Mouse (Mus musculus): ENCODE results near the gene Pm20d1. TPM values are rescaled to one million over a fixed set of nuclear protein-coding genes. Genes with fewer than 3 reads are reported as not detected.
A peak's percentile ranks its signal among the peaks of the same experiment; 100 is the strongest.

Gene Pm20d1
- 2.8 and 4.6 TPM in 2 replicates for polyA plus RNA-seq (2014; fragmentation: Nextera tagmentation; extraction: Ambion mirVana)

DNA sequence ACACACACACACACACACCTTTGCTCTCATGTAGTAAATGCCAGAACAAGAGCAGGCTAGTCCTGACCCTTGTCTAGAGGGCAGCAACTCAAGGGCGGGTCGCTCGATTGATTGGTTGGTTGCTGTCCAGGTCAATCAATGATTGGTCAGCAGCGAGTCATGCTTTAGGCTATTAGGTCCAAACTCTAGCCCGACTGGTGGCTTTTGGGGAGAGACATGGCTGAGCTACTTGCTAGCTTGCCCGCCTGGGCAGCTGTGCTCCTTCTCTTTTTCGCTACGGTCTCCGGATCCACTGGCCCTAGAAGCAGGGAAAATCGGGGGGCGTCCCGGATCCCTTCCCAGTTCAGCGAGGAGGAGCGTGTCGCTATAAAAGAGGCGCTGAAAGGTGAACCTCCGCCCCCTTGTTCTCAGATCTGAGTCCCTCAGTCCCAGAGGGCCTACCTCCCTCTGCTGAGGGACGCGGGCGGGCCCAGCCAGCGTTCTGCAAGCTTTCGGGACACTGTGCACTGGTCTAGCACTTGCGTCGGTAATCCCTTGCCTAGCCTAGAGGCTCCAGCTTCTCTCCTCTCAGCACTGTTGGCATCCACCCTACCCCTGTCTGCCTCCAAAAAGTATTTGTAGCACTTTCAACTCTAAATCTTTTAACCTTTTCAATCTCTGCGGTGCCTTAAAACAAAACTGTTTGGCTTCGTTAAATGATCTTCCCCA, at the start of gene Pm20d1:
Gene Pm20d1, plus strand, starts transcription at position 180 of the 708 bp plus-strand sequence.
- Histone ChIP-seq H3K4me1 (replicated peaks; ENCODE audit: control insufficient read depth, insufficient read depth, low read length) (no peaks in the 10 kb centered on the region; the same call in 1 of the 2 replicates), H3K27me3 (replicated peaks; ENCODE audit: control insufficient read depth, insufficient read depth, low read length) (peaks cover 11% of the 10 kb centered on the region), H3K4me3 (ENCODE audit: low read depth, low read length) (peak within 1 kb of the TSS; percentile 34), H3K9me3 (ENCODE audit: control insufficient read depth, low read length) (no peaks in the 10 kb centered on the region), H3K36me3 (ENCODE audit: control insufficient read depth, insufficient read depth, low read length) (no peaks in the 10 kb centered on the region), H3K27ac (ENCODE audit: low read depth, low read length) (no peak within 1 kb of the TSS), H3K9ac (ENCODE audit: low read depth, low read length) (peak within 1 kb of the TSS; percentile 12; the same call in 1 of the 2 replicates), H3K4me2 (peak within 1 kb of the TSS; percentile 55)
- ATAC-seq (replicated peaks; ENCODE audit: low FRiP score) (peak; percentile 67), DNase-seq (ENCODE audit: low spot score) (peak; percentile 51)
- 6% methylated on average over 26 of the region's 26 CpGs for WGBS

DNA sequence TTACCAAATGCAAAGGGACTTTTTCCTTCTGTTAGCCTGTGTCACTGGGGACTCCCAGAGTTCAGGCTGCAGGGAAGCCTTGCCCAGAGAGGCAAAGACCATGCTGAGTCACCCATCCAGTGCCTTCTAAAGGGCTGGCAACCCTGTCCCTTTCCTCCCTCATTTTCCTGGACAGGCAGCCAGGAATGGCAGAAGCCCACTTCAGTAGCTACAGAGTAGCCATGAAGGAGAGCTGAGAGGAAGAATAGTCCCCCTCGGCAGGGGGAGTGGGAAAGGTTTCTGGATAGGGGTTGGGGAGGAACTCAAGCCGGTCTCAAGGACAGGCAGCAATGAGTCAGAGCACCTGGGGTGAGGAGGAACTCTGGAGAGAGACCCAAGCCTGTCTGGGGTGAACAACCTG, 49.4 kb upstream of the Pm20d1 start:
- Histone ChIP-seq H3K4me2 (no peak overlapping the region), H3K9me3 (ENCODE audit: control insufficient read depth, low read length) (no peaks in the 10 kb centered on the region), H3K4me3 (ENCODE audit: low read depth, low read length) (no peak overlapping the region), H3K36me3 (ENCODE audit: control insufficient read depth, insufficient read depth, low read length) (no peaks in the 10 kb centered on the region), H3K27me3 (replicated peaks; ENCODE audit: control insufficient read depth, insufficient read depth, low read length) (no peaks in the 10 kb centered on the region), H3K27ac (ENCODE audit: low read depth, low read length) (no peak overlapping the region), H3K4me1 (replicated peaks; ENCODE audit: control insufficient read depth, insufficient read depth, low read length) (no peaks in the 10 kb centered on the region), H3K9ac (ENCODE audit: low read depth, low read length) (no peak overlapping the region)
- no peak for ATAC-seq (replicated peaks; ENCODE audit: low FRiP score)
- WGBS: 63% methylated on average over 2 of the region's 2 CpGs
- DNase-seq (ENCODE audit: low spot score): no peak

DNA sequence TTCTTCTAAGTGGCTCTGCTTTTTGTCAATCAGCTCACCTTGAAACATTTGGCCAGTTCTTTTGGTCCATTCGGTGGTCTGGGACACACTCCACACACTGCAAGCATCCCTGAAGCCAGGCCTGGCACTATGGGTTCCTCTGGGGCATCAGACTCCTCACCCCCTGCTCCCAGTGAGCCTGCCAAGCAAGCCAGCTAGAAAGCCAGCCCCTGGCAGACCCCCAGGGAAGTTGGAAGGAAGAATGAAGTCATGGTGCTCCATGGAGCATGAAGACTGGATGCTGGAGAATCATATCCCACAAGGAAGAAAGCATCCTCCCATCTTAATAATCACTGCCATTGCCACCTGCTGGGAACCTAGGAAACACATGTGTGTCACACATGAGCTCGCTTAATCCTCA, 48.5 kb upstream of the Pm20d1 start:
- Histone ChIP-seq H3K9ac (ENCODE audit: low read depth, low read length) (no peak overlapping the region), H3K4me2 (no peak overlapping the region), H3K9me3 (ENCODE audit: control insufficient read depth, low read length) (no peaks in the 10 kb centered on the region), H3K27ac (ENCODE audit: low read depth, low read length) (no peak overlapping the region), H3K36me3 (ENCODE audit: control insufficient read depth, insufficient read depth, low read length) (no peaks in the 10 kb centered on the region), H3K4me3 (ENCODE audit: low read depth, low read length) (no peak overlapping the region), H3K4me1 (replicated peaks; ENCODE audit: control insufficient read depth, insufficient read depth, low read length) (no peaks in the 10 kb centered on the region; the same call in 1 of the 2 replicates), H3K27me3 (replicated peaks; ENCODE audit: control insufficient read depth, insufficient read depth, low read length) (no peaks in the 10 kb centered on the region)
- ATAC-seq (replicated peaks; ENCODE audit: low FRiP score) (no peak), DNase-seq (ENCODE audit: low spot score) (no peak)
- 72% methylated on average over 2 of the region's 2 CpGs for WGBS

DNA sequence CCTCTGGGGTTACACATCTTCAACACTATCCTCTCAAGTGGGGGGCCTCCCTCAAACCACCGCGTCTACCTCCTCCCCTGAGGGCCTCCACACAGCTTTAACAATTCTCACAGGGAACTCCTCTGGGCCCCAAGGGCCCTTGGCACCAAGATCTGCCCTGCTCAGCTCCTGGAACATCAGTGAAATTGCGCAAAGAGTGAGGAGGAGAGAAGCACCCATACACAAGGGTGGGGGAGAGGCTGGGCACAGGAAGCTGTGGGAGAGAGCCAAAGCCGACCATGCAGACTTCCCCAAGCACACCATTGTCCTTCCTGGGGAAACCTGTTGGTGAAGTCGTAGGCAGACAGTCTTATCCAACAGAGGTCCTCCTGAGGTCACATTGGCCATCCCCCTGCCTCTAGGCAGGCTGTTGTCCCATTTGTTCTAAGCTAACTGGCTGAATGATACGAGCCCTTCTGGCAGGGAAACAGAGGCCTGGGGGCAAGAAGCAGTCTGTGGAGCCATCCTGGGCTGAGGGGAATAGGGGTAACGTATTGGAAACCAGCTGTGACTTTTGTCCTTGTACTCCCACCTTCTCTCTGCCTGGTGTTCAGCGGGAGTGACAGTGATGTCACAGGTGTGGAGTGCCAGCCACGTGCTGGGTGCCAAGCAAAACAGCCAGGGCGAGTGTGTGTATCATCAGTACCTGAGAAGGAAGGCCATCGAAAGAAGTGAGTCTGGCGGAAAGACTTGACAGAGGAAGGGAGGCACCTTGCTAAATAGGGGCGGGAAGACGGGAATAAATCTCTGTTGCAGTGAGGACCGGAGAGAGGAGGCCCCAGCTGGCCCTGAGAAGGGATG, 47.3 kb upstream of the Pm20d1 start:
- Histone ChIP-seq H3K4me3 (ENCODE audit: low read depth, low read length) (no peak overlapping the region), H3K27me3 (replicated peaks; ENCODE audit: control insufficient read depth, insufficient read depth, low read length) (no peaks in the 10 kb centered on the region), H3K36me3 (ENCODE audit: control insufficient read depth, insufficient read depth, low read length) (no peaks in the 10 kb centered on the region), H3K9ac (ENCODE audit: low read depth, low read length) (no peak overlapping the region), H3K9me3 (ENCODE audit: control insufficient read depth, low read length) (no peaks in the 10 kb centered on the region), H3K27ac (ENCODE audit: low read depth, low read length) (no peak overlapping the region), H3K4me1 (replicated peaks; ENCODE audit: control insufficient read depth, insufficient read depth, low read length) (peaks cover 10% of the 10 kb centered on the region), H3K4me2 (no peak overlapping the region)
- WGBS: 67% methylated on average over 15 of the region's 15 CpGs
- ATAC-seq (replicated peaks; ENCODE audit: low FRiP score) (no peak), DNase-seq (ENCODE audit: low spot score) (no peak)

DNA sequence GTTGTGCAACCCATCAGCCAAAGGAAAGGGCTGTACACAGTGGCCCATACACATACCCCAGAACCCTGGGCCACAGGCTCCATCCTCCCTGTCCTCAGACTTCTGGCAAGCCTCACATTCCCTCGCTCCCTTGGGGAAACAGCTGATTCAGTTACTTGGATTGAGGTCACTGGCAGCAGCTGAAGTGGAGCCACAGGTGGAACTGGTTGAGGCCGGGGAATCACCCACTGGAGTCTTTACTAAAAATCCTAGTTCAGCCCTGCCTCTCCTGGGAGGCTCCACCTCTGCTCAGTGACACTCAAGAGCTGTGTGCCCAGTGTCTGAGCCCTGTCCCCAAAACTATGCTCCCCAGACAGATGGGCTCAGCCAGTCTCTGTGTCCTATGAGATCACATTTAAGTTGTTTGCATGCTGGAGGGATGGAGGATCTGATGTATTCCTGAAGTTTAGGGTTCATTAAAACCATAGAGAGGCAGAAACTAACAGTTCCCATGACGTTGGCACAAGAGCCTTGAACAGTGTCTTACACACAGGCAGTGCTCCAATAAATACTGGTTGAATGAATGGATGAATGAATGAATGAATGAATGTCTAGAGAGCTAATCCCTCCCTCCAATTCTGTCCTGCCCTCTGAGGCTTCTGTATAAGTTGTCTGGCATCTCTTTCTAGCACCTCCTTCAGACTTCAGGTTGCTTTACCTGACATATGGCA, 45.8 kb upstream of the Pm20d1 start:
- no peak overlapping the region for H3K4me3 ChIP-seq (ENCODE audit: low read depth, low read length)
- no peaks in the 10 kb centered on the region for H3K36me3 ChIP-seq (ENCODE audit: control insufficient read depth, insufficient read depth, low read length)
- H3K9me3 ChIP-seq (ENCODE audit: control insufficient read depth, low read length): no peaks in the 10 kb centered on the region
- no peak overlapping the region for H3K9ac ChIP-seq (ENCODE audit: low read depth, low read length)
- peaks cover 13% of the 10 kb centered on the region for H3K4me1 ChIP-seq (replicated peaks; ENCODE audit: control insufficient read depth, insufficient read depth, low read length)
- DNase-seq (ENCODE audit: low spot score): no peak
- 76% methylated on average over 3 of the region's 3 CpGs for WGBS
- no peak overlapping the region for H3K27ac ChIP-seq (ENCODE audit: low read depth, low read length)
- ATAC-seq (replicated peaks; ENCODE audit: low FRiP score): no peak
- H3K27me3 ChIP-seq (replicated peaks; ENCODE audit: control insufficient read depth, insufficient read depth, low read length): no peaks in the 10 kb centered on the region
- H3K4me2 ChIP-seq: no peak overlapping the region

DNA sequence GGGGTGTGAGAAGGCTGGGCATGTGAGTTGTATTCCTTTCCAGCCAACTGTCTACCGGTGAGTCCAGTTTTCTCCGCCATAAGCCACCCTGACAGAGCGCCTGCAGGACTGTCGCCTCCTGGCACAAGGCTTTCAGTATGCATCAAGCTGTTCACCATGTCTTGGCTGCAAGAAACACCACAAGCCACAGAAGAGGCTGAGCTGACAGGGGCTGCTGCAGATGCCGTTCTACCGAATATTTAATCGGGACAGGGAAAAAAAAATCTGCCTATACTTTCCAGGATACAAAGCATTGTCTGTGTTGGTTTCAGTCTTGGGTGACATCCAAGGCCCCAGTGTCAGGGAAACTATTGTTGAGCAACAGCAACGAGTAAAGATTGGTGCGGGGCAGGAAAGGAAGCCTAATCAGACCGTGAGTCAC, 45.3 kb upstream of the Pm20d1 start:
- no peak overlapping the region for H3K4me2 ChIP-seq
- DNase-seq (ENCODE audit: low spot score) (no peak), ATAC-seq (replicated peaks; ENCODE audit: low FRiP score) (no peak)
- H3K27ac ChIP-seq (ENCODE audit: low read depth, low read length): no peak overlapping the region
- no peaks in the 10 kb centered on the region for H3K9me3 ChIP-seq (ENCODE audit: control insufficient read depth, low read length)
- no peak overlapping the region for H3K4me3 ChIP-seq (ENCODE audit: low read depth, low read length)
- H3K4me1 ChIP-seq (replicated peaks; ENCODE audit: control insufficient read depth, insufficient read depth, low read length): peaks cover 13% of the 10 kb centered on the region
- no peaks in the 10 kb centered on the region for H3K36me3 ChIP-seq (ENCODE audit: control insufficient read depth, insufficient read depth, low read length)
- H3K27me3 ChIP-seq (replicated peaks; ENCODE audit: control insufficient read depth, insufficient read depth, low read length): no peaks in the 10 kb centered on the region
- WGBS: 66% methylated on average over 10 of the region's 10 CpGs
- H3K9ac ChIP-seq (ENCODE audit: low read depth, low read length): no peak overlapping the region

DNA sequence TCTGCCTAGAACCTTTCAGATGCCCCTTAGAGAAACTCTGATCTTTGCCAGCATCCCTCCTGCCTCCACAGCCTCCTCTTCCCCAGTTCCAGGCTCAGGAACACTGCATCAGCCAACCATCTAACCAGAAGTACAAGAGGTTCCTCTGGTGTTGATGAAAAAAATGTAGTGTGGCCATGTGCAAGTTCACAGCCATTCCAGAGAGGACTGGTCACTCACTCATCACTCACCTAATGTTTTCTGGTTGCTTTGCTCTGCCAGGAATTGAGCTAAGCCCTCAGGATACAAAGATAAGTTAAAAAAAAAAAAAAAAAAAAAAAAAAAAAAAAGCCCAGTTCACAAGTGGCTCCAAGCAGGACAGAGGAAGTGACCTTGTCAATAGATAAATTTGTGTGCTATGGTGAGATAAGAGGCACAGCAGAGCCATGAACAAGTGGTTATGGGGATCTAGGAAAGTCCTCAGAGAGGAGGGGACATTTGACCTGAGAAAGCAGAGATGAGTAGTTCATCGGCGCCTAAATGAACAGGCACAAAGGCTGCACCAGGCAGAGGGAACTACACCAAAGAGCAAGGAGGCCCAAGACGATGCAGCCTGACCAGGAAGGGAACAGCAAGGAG, 42.9 kb upstream of the Pm20d1 start:
- Histone ChIP-seq H3K9me3 (ENCODE audit: control insufficient read depth, low read length) (no peaks in the 10 kb centered on the region), H3K27me3 (replicated peaks; ENCODE audit: control insufficient read depth, insufficient read depth, low read length) (no peaks in the 10 kb centered on the region), H3K27ac (ENCODE audit: low read depth, low read length) (no peak overlapping the region), H3K36me3 (ENCODE audit: control insufficient read depth, insufficient read depth, low read length) (no peaks in the 10 kb centered on the region), H3K9ac (ENCODE audit: low read depth, low read length) (no peak overlapping the region), H3K4me2 (no peak overlapping the region), H3K4me1 (replicated peaks; ENCODE audit: control insufficient read depth, insufficient read depth, low read length) (peaks cover 13% of the 10 kb centered on the region), H3K4me3 (ENCODE audit: low read depth, low read length) (no peak overlapping the region)
- ATAC-seq (replicated peaks; ENCODE audit: low FRiP score) (peak; percentile 57; the same call in 1 of the 2 replicates), DNase-seq (ENCODE audit: low spot score) (no peak)
- 27% methylated on average over 3 of the region's 3 CpGs for WGBS

DNA sequence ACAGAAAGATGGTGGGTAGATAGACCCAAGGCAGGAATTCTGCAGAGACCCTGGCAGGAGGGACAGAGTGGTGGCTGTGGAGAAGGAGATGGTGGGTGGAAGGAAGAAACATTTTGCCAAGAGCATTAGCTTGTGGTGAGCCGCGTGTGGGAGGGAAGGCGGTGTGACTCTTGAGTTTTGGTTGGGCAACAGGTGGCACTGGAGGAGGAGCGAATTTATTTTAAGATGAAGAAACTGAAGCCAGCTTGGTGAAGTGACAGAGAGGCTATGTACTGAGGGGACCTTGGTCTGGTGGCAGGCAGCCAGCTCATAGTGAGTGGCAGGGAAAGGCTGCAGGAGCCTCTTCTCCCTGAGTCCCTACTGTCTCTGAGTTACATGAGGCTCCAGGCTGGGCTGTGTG, 42.3 kb upstream of the Pm20d1 start:
- H3K27me3 ChIP-seq (replicated peaks; ENCODE audit: control insufficient read depth, insufficient read depth, low read length): no peaks in the 10 kb centered on the region
- H3K36me3 ChIP-seq (ENCODE audit: control insufficient read depth, insufficient read depth, low read length): no peaks in the 10 kb centered on the region
- ATAC-seq (replicated peaks; ENCODE audit: low FRiP score): no peak
- DNase-seq (ENCODE audit: low spot score): no peak
- H3K27ac ChIP-seq (ENCODE audit: low read depth, low read length): no peak overlapping the region
- H3K4me2 ChIP-seq: no peak overlapping the region
- no peak overlapping the region for H3K4me3 ChIP-seq (ENCODE audit: low read depth, low read length)
- H3K9ac ChIP-seq (ENCODE audit: low read depth, low read length): no peak overlapping the region
- H3K9me3 ChIP-seq (ENCODE audit: control insufficient read depth, low read length): no peaks in the 10 kb centered on the region
- 39% methylated on average over 4 of the region's 4 CpGs for WGBS
- peaks cover 13% of the 10 kb centered on the region for H3K4me1 ChIP-seq (replicated peaks; ENCODE audit: control insufficient read depth, insufficient read depth, low read length)
